In the genomic region with DNA sequence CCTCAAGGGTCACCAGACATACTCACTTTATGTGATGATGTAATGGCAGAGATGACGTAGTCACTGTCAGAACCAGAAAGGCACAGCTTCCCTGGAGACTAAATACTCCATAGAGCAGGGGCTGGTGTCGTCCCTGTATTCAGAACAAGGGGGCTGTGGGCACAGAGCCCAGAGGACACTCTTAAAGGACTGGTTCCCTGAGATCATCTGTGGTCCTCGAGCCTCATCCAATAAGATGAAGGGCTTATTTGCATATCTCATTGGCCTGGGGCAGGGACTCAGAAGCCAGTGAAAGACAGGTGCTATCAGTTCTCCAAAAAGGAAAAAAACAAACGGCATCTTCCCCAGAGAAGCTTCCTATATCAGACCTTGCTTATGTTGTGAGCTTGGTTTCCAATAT, we compare ENCODE assay signal across 27 mouse cellular contexts. TPM values are rescaled to one million over a fixed set of nuclear protein-coding genes. Genes with fewer than 3 reads are reported as not detected.
A peak's percentile ranks its signal among the peaks of the same experiment; 100 is the strongest.
DNase-seq lines count a peak whose midpoint lies in the region; ATAC-seq and TF ChIP-seq lines count a peak whose summit lies in the region.
"Had no signal": no experiment of that assay in that cellular context is flagged by ENCODE, and none has a peak within 500 bp of the region (broad histone marks: within the 10 kb centered on the region; RNA-seq: fewer than 3 reads in every experiment).

No protein-coding gene starts in this region.

- dilution Hi-C loops in CH12.LX (cut with MboI; ENCODE audit: extremely low pct_ligation_motif_present, extremely low pct_unique_long_range_greater_than_20kb, low sequenced_read_pairs), result no loop called here

- H3K4me1 ChIP-seq in CH12.LX (ENCODE audit: control insufficient read depth in 1 of 2, insufficient read depth in 2 of 2), result peaks cover 5 to 25% of the 10 kb centered on the region in 2 experiments; a peak in 2 of 4 replicates
- H3K4me1 ChIP-seq in lung, postnatal 0 days (ENCODE audit: insufficient read depth, low read depth, low read length), result peaks cover 5% of the 10 kb centered on the region; the same call in 1 of the 2 replicates

- no peaks in the 10 kb centered on the region for H3K36me3 ChIP-seq in CH12.LX (replicated peaks in 1 of 2; ENCODE audit: control insufficient read depth in 1 of 2, insufficient read depth in 1 of 2, low read length in 1 of 2)
- no peaks in the 10 kb centered on the region for H3K36me3 ChIP-seq in lung, postnatal 0 days (ENCODE audit: insufficient read depth, low read length)
- H3K36me3 ChIP-seq: embryonic facial prominence, embryonic 10.5 days; embryonic facial prominence, embryonic 12.5 days; forebrain, embryonic 15.5 days had no signal

- TF ChIP-seq POLR2A in CH12.LX (IDR thresholded peaks at IDR 0.05; ENCODE audit: low read depth, low read length), result no peak

- H3K9me3 ChIP-seq in CH12.LX (replicated peaks; ENCODE audit: low read length), result no peaks in the 10 kb centered on the region
- H3K9me3 ChIP-seq in lung, postnatal 0 days (ENCODE audit: low read length), result no peaks in the 10 kb centered on the region
- H3K9me3 ChIP-seq: embryonic facial prominence, embryonic 10.5 days; embryonic facial prominence, embryonic 12.5 days; forebrain, embryonic 13.5 days; forebrain, embryonic 15.5 days had no signal

- TF ChIP-seq EP300 in CH12.LX (IDR thresholded peaks at IDR 0.05; ENCODE audit: low read length), result peak; percentile 30; the same call in 1 of the 2 replicates
- no peak for TF ChIP-seq EP300 in lung, postnatal 0 days (IDR thresholded peaks at IDR 0.05)

- TF ChIP-seq RAD21 in CH12.LX (IDR thresholded peaks at IDR 0.05; ENCODE audit: low read depth, low read length), result no peak

- no peak for TF ChIP-seq CTCF in CH12.LX (conservative IDR thresholded peaks at IDR 0.05 in 1 of 2, IDR thresholded peaks at IDR 0.05 in 1 of 2; ENCODE audit: low read depth in 2 of 2, low read length in 2 of 2)
- TF ChIP-seq CTCF in lung, postnatal 0 days (IDR thresholded peaks at IDR 0.05), result no peak

- H3K4me2 ChIP-seq in CH12.LX (ENCODE audit: insufficient read depth, low read depth, poor library complexity, severe bottlenecking), result no peak overlapping the region
- H3K4me2 ChIP-seq in lung, postnatal 0 days (replicated peaks; ENCODE audit: low read depth, low read length), result no peak overlapping the region
- H3K4me2 ChIP-seq: embryonic facial prominence, embryonic 12.5 days; forebrain, embryonic 13.5 days; forebrain, embryonic 15.5 days had no signal

- no peak overlapping the region for H3K27ac ChIP-seq in CH12.LX (ENCODE audit: insufficient read depth, low read depth)
- H3K27ac ChIP-seq in lung, postnatal 0 days (ENCODE audit: low read length), result no peak overlapping the region
- H3K27ac ChIP-seq: embryonic facial prominence, embryonic 10.5 days; embryonic facial prominence, embryonic 12.5 days; forebrain, embryonic 13.5 days; forebrain, embryonic 15.5 days had no signal

- no peak for ATAC-seq in lung, postnatal 0 days
- ATAC-seq: activated CD4-positive, CD25-positive, alpha-beta regulatory T cell, adult 4 months; CD4-positive, CD25-positive, alpha-beta regulatory T cell, adult 4 months; forebrain, embryonic 13.5 days; forebrain, embryonic 15.5 days; forebrain, postnatal 0 days; Patski had no signal

- WGBS in lung, postnatal 0 days, result 40% methylated on average over 4 of the region's 4 CpGs

- in situ Hi-C loops in CH12.LX (cut with MboI; ENCODE audit: low pct_ligation_motif_present, low pct_unique_long_range_greater_than_20kb, low sequenced_read_pairs), result no loop called here

- H3K9ac ChIP-seq in CH12.LX (ENCODE audit: insufficient read depth, low read depth), result no peak overlapping the region
- H3K9ac ChIP-seq in lung, postnatal 0 days (replicated peaks; ENCODE audit: low read depth), result no peak overlapping the region
- H3K9ac ChIP-seq: embryonic facial prominence, embryonic 12.5 days; forebrain, embryonic 13.5 days; forebrain, embryonic 15.5 days; forebrain, postnatal 0 days had no signal

- H3K4me3 ChIP-seq in CH12.LX (replicated peaks in 1 of 3; ENCODE audit: low read depth in 2 of 3, low read length in 2 of 3, poor library complexity in 1 of 3), result no peak overlapping the region
- no peak overlapping the region for H3K4me3 ChIP-seq in lung, postnatal 0 days (ENCODE audit: low read depth, low read length)
- H3K4me3 ChIP-seq: embryonic facial prominence, embryonic 10.5 days; embryonic facial prominence, embryonic 12.5 days; forebrain, embryonic 13.5 days; forebrain, embryonic 15.5 days had no signal

- H3K79me2 ChIP-seq in CH12.LX (replicated peaks; ENCODE audit: control insufficient read depth, extremely low read depth, insufficient read depth, poor library complexity, severe bottlenecking), result no peaks in the 10 kb centered on the region

- DNase-seq in A20 (ENCODE audit: low read depth, low spot score) (peak; percentile 21), CH12.LX (ENCODE audit: extremely low read depth) (no peak)
- peak; percentile 58 for DNase-seq in retina, postnatal 1 day
- DNase-seq in frontal cortex, postnatal 10 days (ENCODE audit: low spot score in 2 of 2), result no peak
- no peak for DNase-seq in lung, postnatal 0 days (ENCODE audit: low spot score)
- no peak for DNase-seq in kidney, postnatal 25 days
- DNase-seq: adrenal gland, adult 8-10 months; adrenal gland, postnatal 14 days; adrenal gland, postnatal 36 days; B cell, adult 2 months; cerebellum, adult 11-12 months; cerebellum, adult 2 months; cerebellum, adult 9-10 months; cerebellum, postnatal 10 days; cerebellum, postnatal 25 days; forebrain, postnatal 0 days had no signal

- peaks cover 41% of the 10 kb centered on the region for H3K27me3 ChIP-seq in CH12.LX (replicated peaks)
- H3K27me3 ChIP-seq in lung, postnatal 0 days (replicated peaks; ENCODE audit: insufficient read depth, low read length), result peaks cover 23% of the 10 kb centered on the region; the same call in 1 of the 2 replicates
- H3K27me3 ChIP-seq: forebrain, embryonic 15.5 days had no signal

TF ChIP-seq in CH12.LX, 34 proteins besides CTCF, POLR2A, EP300 and RAD21:
- TF ChIP-seq UBTF (IDR thresholded peaks at IDR 0.05; ENCODE audit: low read depth, low read length) (no peak), ELF1 (IDR thresholded peaks at IDR 0.05; ENCODE audit: low read depth, low read length) (no peak), ZMIZ1 (IDR thresholded peaks at IDR 0.05; ENCODE audit: low read depth, low read length) (no peak), ZNF384 (IDR thresholded peaks at IDR 0.05; ENCODE audit: low read depth, low read length) (no peak), CHD1 (IDR thresholded peaks at IDR 0.05; ENCODE audit: low read depth, low read length) (no peak), ETS1 (conservative IDR thresholded peaks at IDR 0.05; ENCODE audit: low read depth, low read length) (no peak), ZC3H11A (IDR thresholded peaks at IDR 0.05; ENCODE audit: low read depth, low read length) (no peak), CHD2 (IDR thresholded peaks at IDR 0.05; ENCODE audit: low read length) (no peak), SMC3 (IDR thresholded peaks at IDR 0.05; ENCODE audit: low read depth, low read length) (no peak), GABPA (IDR thresholded peaks at IDR 0.05; ENCODE audit: insufficient replicate concordance, low read depth, low read length) (no peak), PAX5 (IDR thresholded peaks at IDR 0.05; ENCODE audit: low read length) (no peak), RCOR1 (conservative IDR thresholded peaks at IDR 0.05; ENCODE audit: low read depth, low read length) (no peak), MAX (IDR thresholded peaks at IDR 0.05; ENCODE audit: low read length) (no peak), KAT2A (IDR thresholded peaks at IDR 0.05; ENCODE audit: insufficient replicate concordance, low read length) (no peak), JUN (IDR thresholded peaks at IDR 0.05; ENCODE audit: insufficient read depth, low read depth, low read length) (no peak)

RNA-seq across cellular contexts. Expression of gene Nrl, which starts 0.7 kb away (rescaled TPM):
- total RNA-seq in CH12.LX (2012; rRNA removed) (0.13 and 0.29 TPM in 2 replicates), CH12.LX (2014; rRNA removed) (0.14 and 0.86 TPM in 2 replicates)
- polyA plus RNA-seq in CH12.LX (2012; ENCODE audit: insufficient read length, low read depth), result 0.20 TPM in 1 of 2 replicates, not detected in the other
- not detected in 2 replicates for polyA plus RNA-seq in lung, postnatal 0 days (2015; fragmentation: Nextera tagmentation; extraction: Ambion mirVana)
- total RNA-seq: adrenal gland, adult 18-20 months; adrenal gland, adult 8-10 months; adrenal gland, postnatal 14 days; adrenal gland, postnatal 36 days; ES-E14 had no signal
- polyA plus RNA-seq: embryonic facial prominence, embryonic 10.5 days; embryonic facial prominence, embryonic 12.5 days; embryonic facial prominence, embryonic 14.5 days; forebrain, embryonic 11.5 days; forebrain, embryonic 13.5 days; Patski had no signal

RNA-seq across cellular contexts. Expression of gene Cpne6, which starts 13.8 kb away (rescaled TPM):
- not detected in 2 replicates for total RNA-seq in CH12.LX (2012; rRNA removed)
- not detected in 2 replicates for total RNA-seq in CH12.LX (2014; rRNA removed)
- polyA plus RNA-seq in CH12.LX (2012; ENCODE audit: insufficient read length, low read depth), result not detected in 2 replicates
- polyA plus RNA-seq in lung, postnatal 0 days (2015; fragmentation: Nextera tagmentation; extraction: Ambion mirVana), result not detected in 2 replicates
- total RNA-seq: adrenal gland, postnatal 14 days; adrenal gland, postnatal 36 days; ES-E14 had no signal
- polyA plus RNA-seq: activated CD4-positive, CD25-positive, alpha-beta regulatory T cell, adult 4 months; CD4-positive, CD25-positive, alpha-beta regulatory T cell, adult 4 months; Patski had no signal

RNA-seq across cellular contexts. Expression of gene Pck2, which starts 16.0 kb away (rescaled TPM):
- 105 and 286 TPM in 2 replicates for total RNA-seq in CH12.LX (2012; rRNA removed)
- total RNA-seq in CH12.LX (2014; rRNA removed), result 113 and 120 TPM in 2 replicates
- polyA plus RNA-seq in CH12.LX (2012; ENCODE audit: insufficient read length, low read depth), result 144 and 149 TPM in 2 replicates
- 37.4 and 37.6 TPM in 2 replicates for polyA plus RNA-seq in lung, postnatal 0 days (2015; fragmentation: Nextera tagmentation; extraction: Ambion mirVana)

RNA-seq across cellular contexts. Expression of gene Carmil3, which starts 33.6 kb away (rescaled TPM):
- 1.3 and 2.3 TPM in 2 replicates for total RNA-seq in CH12.LX (2012; rRNA removed)
- 1.00 and 1.9 TPM in 2 replicates for total RNA-seq in CH12.LX (2014; rRNA removed)
- polyA plus RNA-seq in CH12.LX (2012; ENCODE audit: insufficient read length, low read depth), result 5.2 and 6.0 TPM in 2 replicates
- polyA plus RNA-seq in lung, postnatal 0 days (2015; fragmentation: Nextera tagmentation; extraction: Ambion mirVana), result 0.23 and 0.42 TPM in 2 replicates
- polyA plus RNA-seq: activated CD4-positive, CD25-positive, alpha-beta regulatory T cell, adult 4 months; CD4-positive, CD25-positive, alpha-beta regulatory T cell, adult 4 months had no signal

RNA-seq across cellular contexts. Expression of gene Dcaf11, which starts 35.7 kb away (rescaled TPM):
- 36.1 and 39.1 TPM in 2 replicates for total RNA-seq in CH12.LX (2012; rRNA removed)
- total RNA-seq in CH12.LX (2014; rRNA removed), result 29.3 and 30.2 TPM in 2 replicates
- 29.6 and 32.6 TPM in 2 replicates for polyA plus RNA-seq in CH12.LX (2012; ENCODE audit: insufficient read length, low read depth)
- 93.4 and 95.3 TPM in 2 replicates for polyA plus RNA-seq in lung, postnatal 0 days (2015; fragmentation: Nextera tagmentation; extraction: Ambion mirVana)

Comparison
In these comparisons a context has a peak if more than half of its experiments do, and no peak if none do; other contexts are left out.
1. DNase-seq: peak in A20 (single experiment) and retina, postnatal 1 day (single experiment); none in CH12.LX (single experiment), frontal cortex, postnatal 10 days (0 of 2), lung, postnatal 0 days (single experiment) and kidney, postnatal 25 days (0 of 2).